Mouse (Mus musculus) small intestine, adult 2 months (tissue): Measurements from ENCODE around the gene Syde1. TPM values are rescaled to one million over a fixed set of nuclear protein-coding genes. Genes with fewer than 3 reads are reported as not detected.

Experiments used
- H3K27ac ChIP-seq: fragments of 200-500 bp; 2 replicates; pipeline ENCODE4 v1.5.1; 2012; ENCODE audit warnings: low read depth, low read length, control low read depth, inconsistent platforms; ENCODE audit not compliant: insufficient read depth
- H3K27me3 ChIP-seq: fragments of 200-500 bp; 2 replicates; pipeline ENCODE4 v1.6.1; 2012; ENCODE audit warnings: mild to moderate bottlenecking, moderate library complexity, low read length, inconsistent platforms; ENCODE audit not compliant: control insufficient read depth, insufficient read depth
- H3K36me3 ChIP-seq: fragments of 200-500 bp; 2 replicates; pipeline ENCODE4 v1.6.1; 2012; ENCODE audit warnings: mild to moderate bottlenecking, low read length, control low read depth, inconsistent platforms; ENCODE audit not compliant: control insufficient read depth, insufficient read depth
- H3K4me1 ChIP-seq: fragments of 200-500 bp; 2 replicates; pipeline ENCODE4 v1.6.1; 2012; ENCODE audit warnings: low read length, inconsistent platforms, mixed read lengths; ENCODE audit not compliant: control insufficient read depth, insufficient read depth, insufficient read length
- H3K4me3 ChIP-seq: fragments of 200-500 bp; 2 replicates; pipeline ENCODE4 v1.5.1; 2012; ENCODE audit warnings: low read depth, mild to moderate bottlenecking, control low read depth, inconsistent platforms, low read length, moderate library complexity
- CTCF ChIP-seq: fragments of 200-500 bp; IDR thresholded peaks from 2 replicates; pipeline ENCODE4 v1.5.1; 2012; ENCODE audit warnings: low read depth, mild to moderate bottlenecking, control low read depth, inconsistent platforms, low read length, moderate library complexity, mixed read lengths; ENCODE audit not compliant: insufficient replicate concordance, insufficient read length; ENCODE audit errors: extremely low read depth
- POLR2A ChIP-seq: fragments of 200-500 bp; IDR thresholded peaks from 2 replicates; pipeline ENCODE4 v1.6.1; 2012; ENCODE audit warnings: low read depth, mild to moderate bottlenecking, control low read depth, inconsistent platforms, low read length, moderate library complexity
- WGBS: fragments of 180-500 bp; shearing (Covaris S2); methylation state at CpG from one replicate; pipeline ENCODE4 v1.1.7; 2018; 5-methylcytosine and 5-hydroxymethylcytosine counted together
- polyA plus RNA-seq: library from polyadenylated mRNA; depleted of rRNA; stranded (reverse); fragments of >200 nt; gene quantifications from 2 replicates; pipeline ENCODE4 v1.2.3, GENCODE M21; 2012

Gene Syde1
- polyA plus RNA-seq, 1 experiment, result 8.6 TPM

DNA sequence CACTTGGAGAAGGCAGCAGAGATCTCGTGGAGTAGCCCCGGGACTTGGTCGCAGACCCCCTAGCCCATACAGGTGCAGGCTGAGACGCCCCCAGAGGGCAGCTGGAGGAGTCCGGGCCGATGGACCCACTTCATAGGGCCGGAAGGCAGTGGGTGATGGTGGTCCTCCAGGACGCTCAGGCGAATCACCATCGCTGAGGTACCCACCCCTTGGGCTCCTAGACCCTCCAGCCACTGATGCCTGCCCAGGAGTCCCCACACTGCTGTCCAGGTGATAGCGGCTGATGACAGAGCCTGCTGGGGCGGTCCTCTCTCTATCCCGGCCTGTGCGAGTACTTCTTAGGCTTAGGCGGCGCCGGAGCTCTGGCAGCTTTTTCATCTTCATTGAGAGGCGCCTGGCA lies 2.5 kb downstream of the Syde1 start:
- WGBS, result 96% methylated on average over 18 of the region's 18 CpGs

DNA sequence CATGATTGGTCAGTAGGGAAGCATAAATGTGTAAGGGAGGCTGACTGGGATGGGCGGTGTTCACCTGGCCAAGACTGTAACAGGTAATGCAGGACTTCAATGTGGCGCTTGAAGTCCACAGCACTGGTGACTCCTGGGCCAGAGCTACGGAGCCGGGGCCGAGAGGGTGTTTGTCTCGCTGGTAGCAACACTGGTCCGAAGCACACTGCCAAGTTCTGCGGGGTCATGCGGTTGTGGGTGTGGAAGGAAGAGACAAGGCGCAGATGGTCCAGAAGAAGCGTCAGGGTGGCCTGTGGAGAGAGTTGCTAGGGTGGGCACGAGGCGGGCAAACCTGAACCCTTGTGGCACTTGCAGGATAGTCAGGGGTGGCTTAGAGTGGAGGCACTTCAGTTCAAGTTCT lies 5.7 kb downstream of the Syde1 start:
- Histone ChIP-seq H3K4me1 (no peaks in the 10 kb centered on the region), H3K4me3 (no peak overlapping the region), H3K27ac (no peak overlapping the region), H3K27me3 (no peaks in the 10 kb centered on the region), H3K36me3 (peaks cover 49% of the 10 kb centered on the region)
- TF ChIP-seq CTCF (no peak), POLR2A (no peak)
- 95% methylated on average over 13 of the region's 13 CpGs for WGBS

More for the DNA sequence above, 2.5 kb downstream of the Syde1 start:
- H3K4me3 ChIP-seq, result no peak overlapping the region
- H3K4me1 ChIP-seq, result peaks cover 8% of the 10 kb centered on the region; the same call in 1 of the 2 replicates
- no peak for TF ChIP-seq POLR2A
- no peak for TF ChIP-seq CTCF
- H3K36me3 ChIP-seq, result peaks cover 21% of the 10 kb centered on the region
- H3K27ac ChIP-seq, result no peak overlapping the region
- H3K27me3 ChIP-seq, result no peaks in the 10 kb centered on the region

DNA sequence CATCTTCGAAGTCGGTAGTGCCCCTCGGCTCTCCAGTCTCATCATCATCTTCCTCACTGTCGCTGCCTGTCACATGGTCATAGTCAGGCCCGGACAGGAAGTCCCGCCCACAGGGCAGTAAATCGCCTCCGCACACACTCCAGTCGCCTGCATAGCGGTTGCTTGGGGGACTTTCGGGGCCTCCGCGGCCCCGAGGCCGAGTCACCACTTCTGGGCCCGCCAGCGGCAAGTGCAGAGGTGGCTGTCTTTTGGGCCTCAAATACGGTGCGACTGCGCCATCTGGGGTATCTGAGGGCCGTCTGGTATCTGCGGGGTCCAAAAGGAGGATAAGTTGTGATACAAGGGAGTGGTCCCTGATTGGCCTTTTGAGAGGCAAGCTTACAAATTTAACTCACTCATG lies 6.2 kb downstream of the Syde1 start:
- Histone ChIP-seq H3K27me3 (no peaks in the 10 kb centered on the region), H3K36me3 (peaks cover 53% of the 10 kb centered on the region), H3K4me3 (no peak overlapping the region), H3K4me1 (no peaks in the 10 kb centered on the region), H3K27ac (no peak overlapping the region)
- TF ChIP-seq CTCF (no peak), POLR2A (no peak)
- WGBS, result 89% methylated on average over 22 of the region's 22 CpGs

DNA sequence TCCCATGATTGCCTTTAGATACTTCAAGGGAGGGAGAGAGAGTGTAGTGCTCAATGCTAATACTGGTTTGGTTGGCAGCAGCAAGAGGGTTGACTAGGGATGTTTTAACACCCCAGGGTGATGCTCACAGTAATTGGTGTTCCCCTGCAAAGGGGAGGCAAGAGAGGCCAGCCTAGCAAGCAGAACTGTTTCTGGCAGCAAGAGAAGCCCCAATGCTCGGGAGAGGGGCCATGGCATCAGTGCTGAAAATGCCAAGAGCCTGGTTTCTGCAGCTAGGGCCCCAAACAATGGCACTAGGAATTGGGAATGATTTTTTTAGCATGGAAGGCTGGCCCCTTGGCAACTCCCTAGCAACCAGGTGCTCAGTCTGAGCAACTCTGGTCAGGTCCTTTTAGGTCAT lies 6.8 kb downstream of the Syde1 start:
- TF ChIP-seq POLR2A, result no peak
- TF ChIP-seq CTCF, result no peak
- WGBS, result 95% methylated on average over 1 of the region's 1 CpGs
- Histone ChIP-seq H3K27ac (no peak overlapping the region), H3K4me1 (no peaks in the 10 kb centered on the region), H3K4me3 (no peak overlapping the region), H3K27me3 (no peaks in the 10 kb centered on the region), H3K36me3 (peaks cover 59% of the 10 kb centered on the region)

DNA sequence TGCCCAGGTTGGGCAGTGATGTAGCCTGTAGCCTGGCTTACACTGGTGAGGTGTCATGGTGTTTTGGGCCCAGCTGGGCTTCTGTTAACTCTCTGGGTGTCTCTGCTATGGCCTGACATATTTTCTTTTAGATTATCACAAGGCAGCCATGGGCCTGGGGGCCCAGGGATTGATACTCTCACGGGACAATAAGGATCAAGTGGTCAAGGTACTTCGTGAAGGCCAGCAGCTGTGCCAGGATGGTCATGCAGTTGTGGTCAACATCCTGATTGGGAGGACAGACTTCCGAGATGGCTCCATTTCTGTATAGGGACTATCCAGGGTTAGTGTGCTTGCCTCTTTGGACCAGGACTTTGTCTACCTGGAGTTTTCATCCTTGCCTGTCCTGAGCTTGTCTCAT lies 7.8 kb downstream of the Syde1 start:
- H3K4me3 ChIP-seq, result no peak overlapping the region
- 81% methylated on average over 3 of the region's 3 CpGs for WGBS
- TF ChIP-seq POLR2A (no peak), CTCF (no peak)
- H3K27me3 ChIP-seq, result no peaks in the 10 kb centered on the region
- H3K36me3 ChIP-seq, result peaks cover 64% of the 10 kb centered on the region
- no peaks in the 10 kb centered on the region for H3K4me1 ChIP-seq
- no peak overlapping the region for H3K27ac ChIP-seq

DNA sequence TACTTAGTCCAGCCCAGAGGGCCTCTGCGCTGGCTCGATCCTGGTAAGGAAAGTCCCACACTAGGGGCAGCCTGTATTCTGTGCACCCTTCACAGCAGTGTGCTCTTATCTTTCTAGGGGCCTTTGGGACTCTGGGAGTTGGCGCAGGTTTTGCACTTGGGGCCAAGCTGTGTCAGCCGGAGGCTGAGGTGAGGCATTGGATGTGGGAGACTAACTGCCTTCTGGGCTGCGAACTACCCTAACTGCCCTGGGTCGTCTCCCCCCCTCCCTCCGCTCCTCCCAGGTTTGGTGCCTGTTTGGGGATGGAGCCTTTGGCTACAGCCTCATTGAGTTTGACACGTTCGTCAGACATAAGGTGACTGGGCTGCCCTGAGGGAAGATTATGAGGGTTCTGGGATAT lies 8.4 kb downstream of the Syde1 start:
- H3K4me1 ChIP-seq, result no peaks in the 10 kb centered on the region
- no peaks in the 10 kb centered on the region for H3K27me3 ChIP-seq
- H3K4me3 ChIP-seq, result no peak overlapping the region
- 83% methylated on average over 9 of the region's 9 CpGs for WGBS
- TF ChIP-seq POLR2A (no peak), CTCF (no peak)
- no peak overlapping the region for H3K27ac ChIP-seq
- H3K36me3 ChIP-seq, result peaks cover 70% of the 10 kb centered on the region

DNA sequence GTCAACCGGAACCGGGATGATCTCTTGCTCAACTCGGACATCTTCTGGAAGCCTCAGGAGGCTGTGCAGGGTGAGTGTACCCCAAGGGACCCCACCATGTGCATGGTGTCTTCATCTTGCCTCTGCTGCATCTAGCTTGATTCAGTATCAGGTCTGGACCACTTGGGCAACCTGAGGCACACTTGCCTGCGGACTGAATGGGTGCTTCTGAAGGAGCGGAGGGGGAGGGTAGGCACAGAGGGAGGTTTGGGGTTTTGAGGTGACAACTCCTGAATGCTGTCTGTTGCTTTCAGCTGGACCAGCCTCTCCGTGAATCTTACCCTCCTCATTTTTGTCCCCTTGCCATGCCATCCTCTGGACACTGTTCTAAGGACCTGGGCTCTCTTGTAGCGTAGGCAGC lies 10.6 kb downstream of the Syde1 start:
- no peak for TF ChIP-seq CTCF
- TF ChIP-seq POLR2A, result no peak
- Histone ChIP-seq H3K4me3 (no peak overlapping the region), H3K4me1 (peaks cover 6% of the 10 kb centered on the region), H3K27ac (no peak overlapping the region), H3K27me3 (no peaks in the 10 kb centered on the region), H3K36me3 (peaks cover 84% of the 10 kb centered on the region)
- WGBS, result 95% methylated on average over 7 of the region's 7 CpGs

DNA sequence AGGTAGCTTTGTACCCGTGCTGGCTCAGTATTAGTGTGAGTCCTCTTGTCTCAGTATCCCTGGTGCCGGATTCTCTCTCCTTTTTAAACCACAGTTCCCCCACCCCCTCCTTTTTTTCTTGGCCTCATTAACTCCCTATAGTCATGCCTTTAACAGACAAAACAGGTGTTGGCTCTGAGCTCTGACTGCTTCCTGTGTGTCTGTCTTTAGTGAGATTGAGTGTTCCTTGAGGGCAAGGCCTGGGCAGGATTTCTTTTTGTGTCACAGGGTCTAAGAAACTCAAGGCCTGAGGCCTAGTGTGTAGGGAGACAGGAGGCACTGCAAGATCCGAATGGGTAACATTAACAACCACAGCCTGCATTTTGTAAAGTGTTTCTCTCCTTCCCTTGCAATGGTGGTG lies 13.6 kb downstream of the Syde1 start:
- H3K36me3 ChIP-seq, result peaks cover 56% of the 10 kb centered on the region
- peaks cover 9% of the 10 kb centered on the region for H3K4me1 ChIP-seq
- no peak overlapping the region for H3K27ac ChIP-seq
- no peaks in the 10 kb centered on the region for H3K27me3 ChIP-seq
- WGBS, result 85% methylated on average over 3 of the region's 3 CpGs
- no peak for TF ChIP-seq CTCF
- TF ChIP-seq POLR2A, result no peak
- no peak overlapping the region for H3K4me3 ChIP-seq
